Mouse (Mus musculus) forebrain, postnatal 0 days (tissue): Measurements from ENCODE around the gene Tesc. TPM values are rescaled to one million over a fixed set of nuclear protein-coding genes. Genes with fewer than 3 reads are reported as not detected.
A peak's percentile ranks its signal among the peaks of the same experiment; 100 is the strongest.

Experiments used
- ATAC-seq: fragments of 200-750 bp; cut with Nextera tagmentation; 2 replicates; pipeline ENCODE4 v1.8.0; 2017; ENCODE audit warnings: mild to moderate bottlenecking, moderate library complexity
- DNase-seq: peaks from one replicate; pipeline ENCODE4 v3.0.0-alpha.2; 2015
- H3K27ac ChIP-seq: fragments of 300-500 bp; sonication (generic); 2 replicates; pipeline ENCODE4 v1.5.1; 2014; ENCODE audit warnings: low read depth, mild to moderate bottlenecking, antibody characterized with exemption, low read length, moderate library complexity, mixed read lengths
- H3K27me3 ChIP-seq: fragments of 300-500 bp; sonication (generic); 2 replicates; pipeline ENCODE4 v1.6.1; 2014; ENCODE audit warnings: mild to moderate bottlenecking, low read length, mixed read lengths; ENCODE audit not compliant: insufficient read depth
- H3K36me3 ChIP-seq: fragments of 300-500 bp; sonication (generic); 2 replicates; pipeline ENCODE4 v1.6.1; 2014; ENCODE audit warnings: mild to moderate bottlenecking, moderate library complexity; ENCODE audit not compliant: insufficient read depth
- H3K4me1 ChIP-seq: fragments of 300-500 bp; sonication (generic); 2 replicates; pipeline ENCODE4 v1.6.1; 2014; ENCODE audit warnings: antibody characterized with exemption; ENCODE audit not compliant: insufficient read depth
- H3K4me2 ChIP-seq: fragments of 300-500 bp; sonication (generic); 2 replicates; pipeline ENCODE4 v1.6.1; 2014; ENCODE audit warnings: low read depth, mild to moderate bottlenecking, moderate library complexity
- H3K4me3 ChIP-seq: fragments of 300-500 bp; sonication (generic); 2 replicates; pipeline ENCODE4 v1.5.1; 2014; ENCODE audit warnings: low read depth, low read length, mixed read lengths
- H3K9ac ChIP-seq: fragments of 300-500 bp; sonication (generic); 2 replicates; pipeline ENCODE4 v1.6.1; 2014; ENCODE audit warnings: mild to moderate bottlenecking
- H3K9me3 ChIP-seq: fragments of 300-500 bp; sonication (generic); 2 replicates; pipeline ENCODE4 v1.6.1; 2016; ENCODE audit warnings: low read length
- CTCF ChIP-seq: sonication (generic); IDR thresholded peaks from 2 replicates; pipeline ENCODE4 v1.5.1; 2016; ENCODE audit warnings: antibody characterized with exemption, control low read depth, low read depth
- WGBS: fragments of 180-500 bp; shearing (Covaris S2); extraction: QIAGEN DNeasy Blood & Tissue Kit; methylation state at CpG from one replicate; pipeline ENCODE4 v1.1.7; 2014; 5-methylcytosine and 5-hydroxymethylcytosine counted together
- polyA plus RNA-seq: library from polyadenylated mRNA; unstranded; fragments of >200 nt; fragmentation: Nextera tagmentation; extraction: Ambion mirVana; gene quantifications from 2 replicates; pipeline ENCODE4 v1.2.1, GENCODE M21; 2015
- total RNA-seq: library from RNA; depleted of rRNA; stranded (reverse); fragments of >200 nt; gene quantifications from 2 replicates; pipeline ENCODE4 v1.2.3, GENCODE M21; 2014

The Tesc gene
- total and polyA plus RNA-seq, 2 experiments from 2014 or later = 13.0 to 19.9 TPM

DNA sequence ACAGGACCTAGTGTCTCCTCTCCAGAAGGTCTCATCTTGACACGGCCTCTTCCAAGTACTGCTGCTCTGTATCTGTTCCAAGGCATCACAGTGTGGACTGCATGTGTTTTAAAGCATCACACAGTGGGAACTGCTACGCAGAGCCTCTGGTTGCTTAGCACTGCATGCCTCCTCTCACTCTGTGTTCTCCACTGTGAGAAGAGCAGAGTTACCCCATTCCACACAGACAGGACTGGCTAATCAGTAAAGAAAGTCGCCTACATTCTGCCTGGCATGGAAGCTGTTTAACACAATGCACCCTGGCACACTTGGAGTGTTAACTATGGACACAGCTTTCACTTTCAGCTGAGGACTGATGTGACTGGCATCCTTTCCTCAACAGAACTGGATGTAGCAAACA, 68.8 kb downstream of the Tesc start:
- DNase-seq (no peak), ATAC-seq (no peak)
- TF ChIP-seq CTCF = no peak
- Histone ChIP-seq H3K4me1 (peaks cover 9% of the 10 kb centered on the region; the same call in 1 of the 2 replicates), H3K9ac (no peak overlapping the region), H3K9me3 (no peaks in the 10 kb centered on the region), H3K27ac (no peak overlapping the region), H3K36me3 (peaks cover 14% of the 10 kb centered on the region), H3K27me3 (no peaks in the 10 kb centered on the region), H3K4me3 (no peak overlapping the region), H3K4me2 (no peak overlapping the region)
- 75% methylated on average over 3 of the region's 3 CpGs for WGBS

DNA sequence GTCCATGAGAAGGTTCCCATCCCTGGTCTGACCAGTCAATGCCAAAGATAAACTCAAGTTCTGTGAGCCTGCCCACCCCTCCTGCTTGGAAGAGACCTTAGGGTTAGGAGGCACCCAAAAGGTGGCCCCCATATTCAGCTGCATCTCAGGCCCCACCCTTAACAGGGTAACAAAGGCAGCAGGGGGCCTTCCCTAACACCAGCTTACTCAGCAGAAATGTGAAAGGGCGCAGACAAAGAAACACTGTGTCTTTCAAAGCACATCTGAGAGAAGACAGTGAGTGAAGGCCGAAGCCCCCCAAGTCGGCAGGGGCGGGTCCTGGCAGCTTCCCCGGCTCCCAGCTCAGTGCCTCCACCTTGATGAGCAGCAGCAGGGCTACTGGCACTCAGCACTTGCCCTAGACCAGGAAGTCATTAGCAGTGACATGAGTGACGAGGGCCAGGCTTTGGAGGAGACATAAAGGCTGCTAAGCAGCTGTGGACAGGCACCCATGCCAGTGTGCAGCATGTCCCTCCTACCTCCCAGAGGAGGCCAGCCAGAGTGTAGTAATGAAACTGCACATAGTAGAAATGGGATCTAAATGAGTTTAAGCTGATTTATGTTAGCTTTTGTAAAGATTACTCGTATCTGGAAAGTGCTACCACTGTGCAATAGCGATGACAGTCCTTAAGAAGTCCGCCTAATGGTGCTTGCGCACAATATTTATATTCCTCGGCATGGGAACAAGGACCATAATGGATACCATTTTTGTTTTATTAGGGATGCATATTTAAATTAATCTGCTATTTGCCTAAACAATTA, 71.7 kb downstream of the Tesc start:
- no peak for TF ChIP-seq CTCF
- ATAC-seq (peak; percentile 58), DNase-seq (no peak)
- 36% methylated on average over 11 of the region's 11 CpGs for WGBS
- H3K9me3 ChIP-seq = no peaks in the 10 kb centered on the region
- H3K4me2 ChIP-seq = no peak overlapping the region
- H3K9ac ChIP-seq = no peak overlapping the region
- H3K27me3 ChIP-seq = no peaks in the 10 kb centered on the region
- H3K27ac ChIP-seq = peak overlapping the region; percentile 40; the same call in 1 of the 2 replicates
- 0 out of 2 replicates have a peak, but pooled peaks cover 3% of the 10 kb centered on the region for H3K36me3 ChIP-seq
- H3K4me1 ChIP-seq = peaks cover 9% of the 10 kb centered on the region; the same call in 1 of the 2 replicates
- no peak overlapping the region for H3K4me3 ChIP-seq

DNA sequence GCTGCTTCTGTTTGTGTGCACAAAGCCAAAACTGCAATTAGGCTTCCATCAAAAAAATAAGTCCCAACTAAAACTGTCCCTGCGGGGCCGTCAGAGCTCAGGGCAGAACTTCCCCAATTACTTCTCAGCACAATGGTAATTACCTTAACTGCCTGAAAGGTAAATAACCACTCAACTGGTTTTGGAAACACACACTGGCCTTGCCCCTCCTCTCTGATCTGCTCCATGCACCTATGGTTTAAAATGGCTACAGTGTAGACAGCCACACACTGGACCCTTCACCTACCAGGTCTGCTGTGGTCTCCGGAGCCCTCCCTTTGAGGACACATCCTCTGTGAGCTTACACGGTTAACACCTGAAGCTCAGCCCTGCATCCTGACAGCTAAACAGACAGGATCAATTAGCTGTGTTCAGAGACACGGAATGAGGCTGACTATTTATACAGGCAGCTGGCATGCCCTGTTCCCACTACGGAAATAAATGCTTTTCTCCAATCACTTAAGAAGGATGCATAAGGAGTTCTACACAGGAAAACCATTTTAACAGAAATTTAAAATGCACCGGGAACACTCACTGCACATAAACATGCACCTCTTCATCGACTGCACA, 72.4 kb downstream of the Tesc start:
- no peak overlapping the region for H3K4me3 ChIP-seq
- DNase-seq (no peak), ATAC-seq (peak; percentile 51)
- no peak overlapping the region for H3K27ac ChIP-seq
- H3K9me3 ChIP-seq = no peaks in the 10 kb centered on the region
- H3K27me3 ChIP-seq = no peaks in the 10 kb centered on the region
- H3K36me3 ChIP-seq = no peaks in the 10 kb centered on the region
- peaks cover 9% of the 10 kb centered on the region; the same call in 1 of the 2 replicates for H3K4me1 ChIP-seq
- TF ChIP-seq CTCF = no peak
- H3K4me2 ChIP-seq = no peak overlapping the region
- no peak overlapping the region for H3K9ac ChIP-seq
- 34% methylated on average over 8 of the region's 8 CpGs for WGBS

DNA sequence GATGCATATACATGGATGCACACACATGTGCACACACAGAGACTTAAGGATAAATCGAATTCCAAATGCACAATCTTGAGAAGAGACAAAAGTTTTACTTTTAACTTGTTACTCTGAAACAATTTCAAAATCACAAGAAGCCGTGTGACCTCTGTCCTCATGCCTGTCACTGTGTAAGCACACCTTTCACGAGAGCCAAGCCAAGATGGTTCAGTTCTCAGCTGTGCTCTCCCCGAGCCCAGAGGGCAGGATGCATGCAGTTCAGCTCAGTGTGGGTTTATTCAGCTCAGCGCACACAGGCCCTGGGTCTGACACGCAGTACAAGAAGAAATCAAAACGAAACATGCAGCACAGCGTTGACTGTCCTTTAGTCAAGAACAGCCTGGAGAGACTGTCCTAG, 78.0 kb downstream of the Tesc start:
- WGBS = 89% methylated on average over 8 of the region's 8 CpGs
- Histone ChIP-seq H3K27ac (no peak overlapping the region), H3K4me3 (no peak overlapping the region), H3K36me3 (peaks cover 4% of the 10 kb centered on the region; the same call in 1 of the 2 replicates), H3K27me3 (no peaks in the 10 kb centered on the region), H3K4me2 (no peak overlapping the region), H3K9ac (no peak overlapping the region), H3K4me1 (peaks cover 11% of the 10 kb centered on the region), H3K9me3 (no peaks in the 10 kb centered on the region)
- ATAC-seq (no peak), DNase-seq (no peak)
- TF ChIP-seq CTCF = no peak

DNA sequence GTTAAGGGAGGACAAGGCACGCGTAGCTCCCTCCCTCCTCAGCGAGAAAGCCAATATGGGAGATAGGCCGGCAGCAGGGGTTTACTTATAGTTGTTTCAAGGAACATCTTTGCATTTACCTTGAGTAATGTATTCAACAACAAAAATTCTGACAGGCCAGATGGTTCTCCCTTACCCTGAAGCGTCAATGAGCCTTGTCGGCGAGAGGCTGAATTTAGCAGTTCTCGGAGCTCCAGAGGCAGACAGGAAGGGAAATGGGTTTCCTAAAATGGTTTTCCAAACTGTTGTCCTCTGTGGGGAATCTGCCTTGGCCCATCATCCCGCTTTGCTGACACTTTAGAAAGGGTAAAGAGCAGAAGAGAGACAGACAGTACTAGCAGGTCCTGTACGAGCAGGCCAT, 79.1 kb downstream of the Tesc start:
- no peak for TF ChIP-seq CTCF
- WGBS = 73% methylated on average over 10 of the region's 10 CpGs

DNA sequence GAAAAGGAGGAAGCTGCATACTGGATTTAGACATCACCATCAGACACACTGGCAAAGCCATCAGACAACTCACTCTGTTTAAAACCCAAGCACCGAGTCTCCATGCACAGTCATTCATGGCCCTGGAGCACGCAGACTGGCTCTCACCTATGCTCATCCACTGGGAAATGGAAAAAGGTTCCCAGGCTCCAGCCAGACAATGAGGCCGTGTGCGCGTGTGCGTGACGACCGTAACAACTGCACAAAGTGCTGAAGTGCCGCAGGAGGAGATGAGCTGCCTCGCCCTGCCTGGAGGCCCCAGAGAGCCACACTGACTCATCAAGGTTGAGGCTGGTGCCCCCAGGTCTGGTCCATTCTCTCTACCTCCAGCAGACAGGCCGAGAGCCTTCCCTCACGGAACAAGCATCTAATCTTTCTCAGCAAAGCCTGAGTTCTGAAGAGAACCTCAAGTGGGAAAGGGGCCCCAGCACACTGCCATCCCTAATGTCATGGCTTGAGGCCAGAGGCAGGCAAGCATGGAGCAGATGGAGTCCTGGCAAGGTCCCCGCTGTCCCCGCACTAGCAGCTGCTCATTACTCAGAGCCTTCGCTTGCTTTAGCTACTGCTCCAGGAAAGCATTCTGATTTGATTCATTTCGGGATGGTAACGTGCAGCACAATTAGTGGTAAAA, 80.7 kb downstream of the Tesc start:
- 41% methylated on average over 17 of the region's 17 CpGs for WGBS
- Histone ChIP-seq H3K27ac (peak overlapping the region; percentile 72), H3K27me3 (no peaks in the 10 kb centered on the region), H3K4me3 (no peak overlapping the region), H3K36me3 (peaks cover 14% of the 10 kb centered on the region), H3K4me1 (peaks cover 11% of the 10 kb centered on the region), H3K9ac (no peak overlapping the region), H3K4me2 (0 out of 2 replicates have a peak overlapping the region, but pooled peaks have one; percentile 1), H3K9me3 (no peaks in the 10 kb centered on the region)
- ATAC-seq (peak; percentile 88), DNase-seq (peak; percentile 83)
- no peak for TF ChIP-seq CTCF

More for the DNA sequence above, 79.1 kb downstream of the Tesc start:
- Histone ChIP-seq H3K27ac (0 out of 2 replicates have a peak overlapping the region, but pooled peaks have one; percentile 15), H3K4me3 (no peak overlapping the region), H3K27me3 (no peaks in the 10 kb centered on the region), H3K9ac (no peak overlapping the region), H3K36me3 (peaks cover 13% of the 10 kb centered on the region), H3K4me1 (peaks cover 11% of the 10 kb centered on the region), H3K9me3 (no peaks in the 10 kb centered on the region), H3K4me2 (no peak overlapping the region)
- no peak for ATAC-seq
- DNase-seq = no peak
